Mouse (Mus musculus) E14TG2a.4 (cell line): ENCODE results near the gene Snx11.
A peak's percentile ranks its signal among the peaks of the same experiment; 100 is the strongest.

ENCODE experiments used
- CTCF ChIP-seq: conservative IDR thresholded peaks from 2 replicates; pipeline ENCODE4 v1.5.1; 2014; ENCODE audit warnings: low read length
- NANOG ChIP-seq: IDR thresholded peaks from 2 replicates; pipeline ENCODE4 v1.6.1; 2014; ENCODE audit warnings: borderline replicate concordance, low read length, mixed read lengths
- POU5F1 ChIP-seq: IDR thresholded peaks from 2 replicates; pipeline ENCODE4 v1.6.1; 2014; ENCODE audit warnings: low read length, borderline replicate concordance

GRCm38 (mm10) chr11:96737673-96738471 is 39.5 kb downstream of the Snx11 start:
- TF ChIP-seq CTCF, result peak; percentile 12; the same call in 1 of the 2 replicates
- TF ChIP-seq POU5F1, result no peak
- TF ChIP-seq NANOG, result no peak
